In the genomic region with DNA sequence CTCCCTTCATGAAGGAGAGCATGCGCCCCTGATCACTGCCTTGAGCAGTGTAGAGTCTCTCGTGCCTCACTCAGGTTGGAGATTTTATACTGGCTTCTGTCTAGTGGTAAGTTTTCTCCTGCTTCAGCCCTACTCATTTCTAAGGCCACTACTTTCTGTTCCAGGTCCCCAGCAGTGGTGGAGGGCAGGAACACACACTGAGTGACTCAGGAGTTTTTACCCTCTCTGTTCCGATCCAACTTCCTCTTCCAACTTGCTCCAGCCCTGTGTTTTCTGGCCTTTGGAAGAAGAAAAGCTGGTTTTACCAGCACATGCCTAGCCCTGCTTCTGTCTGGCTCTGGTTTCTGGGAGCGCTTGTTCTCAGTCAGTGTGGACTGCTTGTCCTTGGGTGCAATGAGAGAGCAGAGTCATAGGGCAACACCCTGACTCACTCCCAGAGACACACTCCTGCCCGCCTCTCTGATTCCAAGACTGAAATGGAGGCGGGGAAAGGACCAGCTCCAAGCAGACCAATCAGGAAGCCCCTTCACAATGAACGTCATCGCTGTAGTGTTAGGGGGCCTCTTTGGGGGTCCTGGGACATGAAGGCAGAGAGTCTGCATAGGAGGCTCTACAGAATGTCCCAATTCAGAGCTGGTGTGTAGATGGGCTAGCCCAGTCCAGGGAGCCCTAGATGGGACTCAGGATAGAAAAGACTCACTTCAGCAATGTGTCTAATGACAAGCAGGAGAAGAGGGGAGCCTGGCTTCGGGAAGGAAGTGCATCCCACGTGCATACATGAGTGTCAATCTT, we compare ENCODE assay signal across 9 mouse cellular contexts.
DNase-seq lines count a peak whose midpoint lies in the region; ATAC-seq lines count a peak whose summit lies in the region.
"Had no signal": no experiment of that assay in that cellular context is flagged by ENCODE, and none has a peak within 500 bp of the region (broad histone marks: within the 10 kb centered on the region; RNA-seq: fewer than 3 reads in every experiment).

No protein-coding gene starts in this region.

- no peaks in the 10 kb centered on the region for H3K9me3 ChIP-seq in neural tube, embryonic 13.5 days
- H3K9me3 ChIP-seq in neural tube, embryonic 15.5 days (replicated peaks): no peaks in the 10 kb centered on the region
- no peaks in the 10 kb centered on the region for H3K9me3 ChIP-seq in midbrain, embryonic 13.5 days

- peak; percentile 15 for DNase-seq in c-Kit-negative CD71-positive TER-119-positive erythroid progenitor cells, embryonic 14.5 days (ENCODE audit: low read depth, low spot score)
- peak; percentile 19 to 51 for DNase-seq in kidney, adult 8-10 months
- peak; percentile 19 for DNase-seq in lung, postnatal 10 days
- DNase-seq in thymus, postnatal 25 days: no peak

- no peak overlapping the region for H3K9ac ChIP-seq in neural tube, embryonic 13.5 days
- H3K9ac ChIP-seq in neural tube, embryonic 15.5 days (replicated peaks): no peak overlapping the region
- no peak overlapping the region for H3K9ac ChIP-seq in midbrain, embryonic 13.5 days (replicated peaks)

- H3K27me3 ChIP-seq in neural tube, embryonic 13.5 days: peaks cover 8% of the 10 kb centered on the region; the same call in 1 of the 2 replicates
- H3K27me3 ChIP-seq in neural tube, embryonic 15.5 days (replicated peaks): no peaks in the 10 kb centered on the region; the same call in 1 of the 2 replicates
- H3K27me3 ChIP-seq in midbrain, embryonic 13.5 days: peaks cover 7% of the 10 kb centered on the region; the same call in 1 of the 2 replicates

- 48% methylated on average over 10 of the region's 10 CpGs for WGBS in neural tube, embryonic 13.5 days
- 48% methylated on average over 10 of the region's 10 CpGs for WGBS in neural tube, embryonic 15.5 days
- 48% methylated on average over 10 of the region's 10 CpGs for WGBS in midbrain, embryonic 13.5 days

- H3K4me2 ChIP-seq in neural tube, embryonic 13.5 days: 0 out of 2 replicates have a peak overlapping the region, but pooled peaks have one; percentile 14
- H3K4me2 ChIP-seq in neural tube, embryonic 15.5 days: no peak overlapping the region; the same call in 1 of the 2 replicates
- no peak overlapping the region for H3K4me2 ChIP-seq in midbrain, embryonic 13.5 days (replicated peaks)

- H3K27ac ChIP-seq in neural tube, embryonic 13.5 days (replicated peaks): no peak overlapping the region
- no peak overlapping the region for H3K27ac ChIP-seq in neural tube, embryonic 15.5 days (replicated peaks)
- no peak overlapping the region for H3K27ac ChIP-seq in midbrain, embryonic 13.5 days
- H3K27ac ChIP-seq: heart, adult 2 months had no signal

- no peak overlapping the region for H3K4me3 ChIP-seq in neural tube, embryonic 13.5 days
- no peak overlapping the region for H3K4me3 ChIP-seq in neural tube, embryonic 15.5 days (replicated peaks)
- no peak overlapping the region for H3K4me3 ChIP-seq in midbrain, embryonic 13.5 days (replicated peaks)
- H3K4me3 ChIP-seq: heart, adult 2 months had no signal

- no peaks in the 10 kb centered on the region for H3K36me3 ChIP-seq in neural tube, embryonic 13.5 days
- H3K36me3 ChIP-seq in neural tube, embryonic 15.5 days: no peaks in the 10 kb centered on the region
- no peaks in the 10 kb centered on the region for H3K36me3 ChIP-seq in midbrain, embryonic 13.5 days

- H3K4me1 ChIP-seq in neural tube, embryonic 13.5 days (replicated peaks): peaks cover 49% of the 10 kb centered on the region
- H3K4me1 ChIP-seq in neural tube, embryonic 15.5 days: peaks cover 50% of the 10 kb centered on the region
- H3K4me1 ChIP-seq in midbrain, embryonic 13.5 days (replicated peaks): peaks cover 31% of the 10 kb centered on the region

- ATAC-seq in neural tube, embryonic 13.5 days (ENCODE audit: low read depth): no peak
- ATAC-seq in neural tube, embryonic 15.5 days (ENCODE audit: low FRiP score): no peak
- no peak for ATAC-seq in activated CD4-positive, CD25-positive, alpha-beta regulatory T cell, adult 4 months
- ATAC-seq in midbrain, embryonic 13.5 days: no peak
